In genomic region chr2:119208344-119209175, GRCm38 (mm10) we compare ENCODE assay signal across 8 mouse cellular contexts. TPM values are rescaled to one million over a fixed set of nuclear protein-coding genes. Genes with fewer than 3 reads are reported as not detected.
A peak's percentile ranks its signal among the peaks of the same experiment; 100 is the strongest.
DNase-seq lines count a peak whose midpoint lies in the region; ATAC-seq and TF ChIP-seq lines count a peak whose summit lies in the region.

Zfyve19 (plus strand) TSS chr2:119208617.
Dnajc17 (minus strand) TSS chr2:119208795.

- DNase-seq in MN1 (ENCODE audit: low spot score), result peak; percentile 96
- DNase-seq in cerebellum, adult 9-10 months, result peak; percentile 95
- DNase-seq in hindbrain, embryonic 10.5 days (ENCODE audit: low spot score), result peak; percentile 96
- peak; percentile 98 for DNase-seq in layer of hippocampus, adult 9-11 months
- DNase-seq in lung, postnatal 0 days (ENCODE audit: low spot score), result peak; percentile 99
- DNase-seq in ovary, postnatal 14 days (ENCODE audit: low spot score), result peak; percentile 89
- DNase-seq in thymus, postnatal 14 days, result peak; percentile 95

- no peak for TF ChIP-seq EP300 in lung, postnatal 0 days (IDR thresholded peaks at IDR 0.05)

- peaks cover 34% of the 10 kb centered on the region for H3K36me3 ChIP-seq in hindbrain, embryonic 10.5 days
- peaks cover 7% of the 10 kb centered on the region; the same call in 1 of the 2 replicates for H3K36me3 ChIP-seq in lung, postnatal 0 days (ENCODE audit: insufficient read depth, low read length)

- peak within 1 kb of the TSS; percentile 91 for H3K27ac ChIP-seq in hindbrain, embryonic 10.5 days
- H3K27ac ChIP-seq in lung, postnatal 0 days (ENCODE audit: low read length), result peak within 1 kb of the TSS; percentile 84

- no peaks in the 10 kb centered on the region for H3K27me3 ChIP-seq in hindbrain, embryonic 10.5 days (ENCODE audit: insufficient read depth, poor library complexity, severe bottlenecking)
- no peaks in the 10 kb centered on the region for H3K27me3 ChIP-seq in lung, postnatal 0 days (replicated peaks; ENCODE audit: insufficient read depth, low read length)

- under 1% methylated on average over 51 of the region's 51 CpGs for WGBS in hindbrain, embryonic 10.5 days
- WGBS in lung, postnatal 0 days, result 1% methylated on average over 51 of the region's 51 CpGs

- no peaks in the 10 kb centered on the region for H3K9me3 ChIP-seq in hindbrain, embryonic 10.5 days
- no peaks in the 10 kb centered on the region for H3K9me3 ChIP-seq in lung, postnatal 0 days (ENCODE audit: low read length)

- H3K4me2 ChIP-seq in lung, postnatal 0 days (replicated peaks; ENCODE audit: low read depth, low read length), result peak within 1 kb of the TSS; percentile 60

- peak; percentile 98 for ATAC-seq in frontal cortex, adult (ENCODE audit: low TSS enrichment)
- peak; percentile 97 for ATAC-seq in lung, postnatal 0 days

- H3K4me1 ChIP-seq in hindbrain, embryonic 10.5 days (replicated peaks), result peaks cover 24% of the 10 kb centered on the region
- H3K4me1 ChIP-seq in lung, postnatal 0 days (ENCODE audit: insufficient read depth, low read depth, low read length), result peaks cover 5% of the 10 kb centered on the region; the same call in 1 of the 2 replicates

- H3K9ac ChIP-seq in lung, postnatal 0 days (replicated peaks; ENCODE audit: low read depth), result peak within 1 kb of the TSS; percentile 57

- H3K4me3 ChIP-seq in hindbrain, embryonic 10.5 days, result peak within 1 kb of the TSS; percentile 71
- peak within 1 kb of the TSS; percentile 73 for H3K4me3 ChIP-seq in lung, postnatal 0 days (ENCODE audit: low read depth, low read length)

- TF ChIP-seq CTCF in lung, postnatal 0 days (IDR thresholded peaks at IDR 0.05), result no peak

RNA-seq across cellular contexts. Expression of gene Zfyve19, which starts in this region (rescaled TPM):
- 52.2 and 57.4 TPM in 2 replicates for polyA plus RNA-seq in hindbrain, embryonic 10.5 days (2016; fragmentation: Nextera tagmentation; extraction: Ambion mirVana)
- 32.0 TPM in 2 replicates for polyA plus RNA-seq in lung, postnatal 0 days (2015; fragmentation: Nextera tagmentation; extraction: Ambion mirVana)

RNA-seq across cellular contexts. Expression of gene Dnajc17, which starts in this region (rescaled TPM):
- polyA plus RNA-seq in hindbrain, embryonic 10.5 days (2016; fragmentation: Nextera tagmentation; extraction: Ambion mirVana), result 22.9 and 24.9 TPM in 2 replicates
- polyA plus RNA-seq in lung, postnatal 0 days (2015; fragmentation: Nextera tagmentation; extraction: Ambion mirVana), result 11.8 and 13.2 TPM in 2 replicates

Comparison
In these comparisons a context has a peak if more than half of its experiments do, and no peak if none do; other contexts are left out.
1. Peak in every context shown above with its lines: DNase-seq, ATAC-seq, H3K4me3 ChIP-seq and H3K27ac ChIP-seq.